Mouse (Mus musculus): ENCODE measurements around the gene Cracr2b.
A peak's percentile ranks its signal among the peaks of the same experiment; 100 is the strongest.

DNA sequence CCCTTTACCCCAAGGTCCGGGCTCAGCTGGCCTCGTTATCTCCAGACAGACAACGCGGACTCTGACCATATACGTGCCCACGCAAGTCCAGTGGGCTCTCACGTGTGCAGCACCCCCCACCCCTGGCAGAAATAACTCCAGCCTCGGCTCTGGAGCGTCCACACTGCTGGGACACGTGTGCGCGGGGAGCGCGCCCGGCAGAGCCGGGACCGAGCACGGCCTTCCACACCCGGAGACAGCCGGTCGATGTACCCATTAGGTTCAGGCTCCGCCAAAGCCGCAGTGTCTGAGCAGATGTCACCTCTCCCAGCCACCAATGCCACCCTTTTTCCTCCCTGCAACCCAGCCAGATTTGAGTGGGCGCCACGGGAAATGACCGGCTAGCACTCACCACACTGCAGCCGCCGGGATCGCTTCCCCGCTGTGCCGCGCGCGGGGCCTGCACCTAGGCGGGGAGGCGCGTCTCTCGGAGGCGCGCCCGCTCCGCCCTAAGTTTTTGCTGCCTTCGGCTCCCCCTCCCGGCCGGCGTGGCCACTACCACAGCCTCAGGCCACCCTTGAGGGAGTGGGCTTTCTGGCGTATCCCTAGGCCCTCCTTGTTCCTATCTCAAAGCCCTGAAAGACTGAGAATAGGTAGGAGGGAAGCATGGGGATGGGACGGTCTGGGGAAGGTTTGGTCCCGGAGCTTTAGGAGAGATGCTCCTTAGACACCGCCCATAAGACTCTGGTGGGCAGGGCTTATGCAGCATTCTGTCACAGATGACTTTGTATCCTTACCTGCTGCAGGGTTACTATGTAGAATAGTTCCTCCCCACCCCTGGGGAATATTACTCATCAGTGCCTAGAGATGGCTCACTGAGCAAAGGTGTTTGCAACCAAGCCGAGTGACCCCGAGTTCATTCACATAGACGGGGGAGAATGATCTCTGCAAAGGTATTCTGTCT is 23.4 kb upstream of the Cracr2b start, which contains the start of gene Slc25a22:
- TF ChIP-seq EP300 (IDR thresholded peaks at IDR 0.05; ENCODE audit: low read depth) (0 out of 2 replicates have a peak, but pooled peaks have one; percentile 55), CTCF (IDR thresholded peaks at IDR 0.05; ENCODE audit: low read depth) (peak; percentile 76)
